Mouse (Mus musculus) ES-Bruce4 (cell line): ENCODE measurements around the gene Gbp10.
"Not testable (repeated sequence)": the region's sequence is repeated elsewhere in the genome, so short reads cannot be mapped to it uniquely, and the experiment has no call there.

Source experiments
- CTCF ChIP-seq: IDR thresholded peaks from one replicate; pipeline ENCODE4 v1.8.1; 2011; ENCODE audit warnings: low read depth, low read length
- EP300 ChIP-seq: IDR thresholded peaks from 2 replicates; pipeline ENCODE4 v1.6.1; 2011; ENCODE audit warnings: low read depth, low read length; ENCODE audit not compliant: insufficient read depth
- POLR2A ChIP-seq: IDR thresholded peaks from one replicate; pipeline ENCODE4 v1.8.1; 2011; ENCODE audit warnings: low read length; ENCODE audit not compliant: insufficient read depth

DNA sequence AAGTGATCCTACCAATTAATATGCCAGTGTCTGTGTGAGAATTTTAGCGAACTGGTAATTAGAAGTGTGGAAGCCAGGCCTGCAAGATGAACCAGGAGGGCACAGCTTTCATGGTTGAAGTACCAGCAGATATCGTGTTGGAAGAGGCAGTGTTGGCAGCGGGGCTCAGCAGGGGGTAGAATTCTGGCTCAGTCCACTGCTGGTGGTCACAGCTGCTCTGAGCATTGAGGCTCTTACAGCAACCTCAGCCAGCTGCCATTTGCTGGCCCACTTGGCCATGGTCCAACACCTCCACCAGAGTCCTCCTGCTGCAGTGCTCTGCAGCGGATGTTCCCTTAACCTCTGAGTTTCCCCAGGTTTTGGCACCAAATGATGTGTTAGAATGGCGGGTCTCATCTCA, 43.0 kb downstream of the Gbp10 start:
- not testable (repeated sequence) for TF ChIP-seq POLR2A, CTCF, EP300
